Mouse (Mus musculus) embryonic stem cell, embryonic (primary cell): ENCODE data around the gene Zfp768.
"Not testable (repeated sequence)": the region's sequence is repeated elsewhere in the genome, so short reads cannot be mapped to it uniquely, and the experiment has no call there.

Experiments
- CTCF ChIA-PET, 4 experiments: fragments of 300-600 bp in 2 of 4; fragments of 350-600 bp in 2 of 4; sonication (Branson Sonifier 250); formaldehyde crosslinking; loops; one replicate each; lab custom pipeline; 2022; ENCODE audit warnings: inconsistent platforms in 2 of 4; lab: Charles Lee
- POLR2A ChIA-PET, 4 experiments: fragments of 300-600 bp in 2 of 4; fragments of 350-600 bp in 2 of 4; sonication (Branson Sonifier 250); formaldehyde crosslinking; loops; one replicate each; lab custom pipeline; 2022; ENCODE audit warnings: antibody characterized with exemption in 4 of 4, inconsistent platforms in 1 of 4; lab: Charles Lee

The Zfp768 gene

DNA sequence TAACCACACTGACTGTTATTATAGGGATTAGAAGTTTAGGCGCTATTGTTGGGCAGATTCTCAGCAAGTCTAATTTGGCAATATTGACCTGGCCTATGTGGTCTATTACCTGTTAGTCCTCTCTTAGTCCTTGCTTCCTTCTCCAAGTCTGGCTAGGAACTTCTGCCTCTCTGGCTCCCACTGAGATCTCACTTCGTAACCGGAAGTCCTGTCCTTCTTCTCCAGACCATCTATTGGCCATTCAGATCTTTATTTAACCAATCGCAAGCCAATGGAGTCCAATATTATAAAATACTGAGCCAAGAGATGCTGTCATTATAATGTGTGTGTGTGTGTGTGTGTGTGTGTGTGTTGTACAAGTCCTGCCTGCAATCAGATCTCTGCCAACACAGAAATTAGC, 18.8 kb upstream of the Zfp768 start:
- POLR2A ChIA-PET = interaction anchor here in 3 of 4 experiments (0.6 to 2.5 kb wide), 20 partner anchors 8 to 502 kb away, joined by 3 to 11 read pairs (median 3); partner anchors contain the start of genes E430018J23Rik (in 1 of the 3), Hirip3 (in 1 of the 3), Ino80e (in 1 of the 3) and Zfp689 (in 1 of the 3)
- CTCF ChIA-PET = interaction anchor here in 2 of 4 experiments (0.6 to 1.3 kb wide), 5 partner anchors 41 to 311 kb away, joined by 3 to 5 read pairs (median 3); no protein-coding TSS in a partner anchor

DNA sequence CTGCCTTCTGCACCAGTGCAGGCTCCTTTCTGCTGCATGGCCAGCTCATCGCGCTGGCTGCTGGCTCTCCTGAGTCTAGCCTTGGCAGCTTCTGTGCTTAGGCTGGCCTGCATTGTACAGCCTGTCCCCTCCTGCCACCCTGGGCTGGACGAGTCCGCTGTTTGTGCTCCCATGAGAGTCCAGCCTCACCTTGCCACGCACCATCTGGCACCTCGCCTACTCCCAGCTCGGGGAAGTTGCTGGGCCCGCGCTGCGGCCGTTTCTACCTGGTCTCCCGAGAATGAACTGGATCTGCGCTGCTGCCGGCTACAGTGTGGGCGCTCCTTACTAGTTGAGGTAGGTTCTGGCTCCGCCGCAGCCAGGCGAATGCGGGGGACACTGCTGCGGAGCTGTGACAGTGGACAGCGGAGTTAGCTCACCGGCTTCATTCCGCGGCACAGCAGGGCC, 18.1 kb upstream of the Zfp768 start:
- POLR2A ChIA-PET = interaction anchor here in 2 of 4 experiments (0.6 to 2.5 kb wide), 12 partner anchors 9 to 311 kb away, joined by 3 to 11 read pairs (median 3); partner anchors contain the start of genes E430018J23Rik (in 1 of the 2) and Zfp768 (in 1 of the 2)
- CTCF ChIA-PET = interaction anchor here in 3 of 4 experiments (0.6 to 1.3 kb wide), 9 partner anchors 41 to 531 kb away, joined by 3 to 9 read pairs (median 3); no protein-coding TSS in a partner anchor

DNA sequence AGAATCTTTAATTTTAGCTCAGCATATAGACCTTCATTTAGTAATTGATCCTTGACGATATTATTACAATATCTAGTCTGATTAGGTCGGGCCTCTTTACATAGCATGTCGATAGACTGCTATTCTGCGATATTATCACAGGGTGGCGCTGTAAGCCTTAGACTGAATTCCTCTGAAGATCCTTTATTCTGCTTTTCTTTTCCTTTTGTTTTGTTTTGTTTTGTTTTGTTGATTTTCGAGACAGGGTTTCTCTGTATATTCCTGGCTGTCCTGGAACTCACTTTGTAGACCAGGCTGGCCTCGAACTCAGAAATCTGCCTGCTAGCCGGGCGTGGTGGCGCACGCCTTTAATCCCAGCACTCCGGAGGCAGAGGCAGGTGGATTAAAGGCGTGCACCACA, 17.0 kb upstream of the Zfp768 start:
- CTCF ChIA-PET = interaction anchor here in 1 of 4 experiments (0.6 to 1.2 kb wide), 3 partner anchors 20 to 579 kb away, joined by 3 read pairs; no protein-coding TSS in a partner anchor
- POLR2A ChIA-PET = not testable (repeated sequence)

DNA sequence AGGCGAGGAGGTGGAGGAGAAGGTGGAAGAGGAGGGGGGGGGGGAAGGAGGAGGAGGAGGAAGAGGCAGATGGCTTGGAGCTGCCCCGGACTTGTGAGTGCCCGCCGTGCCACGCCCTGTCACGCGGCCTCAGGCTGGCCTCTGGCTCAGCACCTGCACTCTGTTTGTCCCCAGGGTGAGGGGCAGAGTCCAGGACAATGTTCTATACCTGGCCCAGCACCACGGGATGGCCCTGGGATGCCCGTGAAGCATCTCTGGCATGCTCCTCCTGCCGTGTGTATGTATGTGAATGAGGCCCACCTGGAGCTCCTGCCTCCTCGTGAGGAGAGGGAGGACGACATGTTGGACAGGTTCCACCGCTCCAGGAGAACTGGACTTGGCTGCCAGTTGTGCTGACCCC, 16.1 kb upstream of the Zfp768 start:
- CTCF ChIA-PET = interaction anchor here in 2 of 4 experiments (0.8 to 1.2 kb wide), 3 partner anchors 19 to 56 kb away, joined by 3 to 8 read pairs (median 3); no protein-coding TSS in a partner anchor

DNA sequence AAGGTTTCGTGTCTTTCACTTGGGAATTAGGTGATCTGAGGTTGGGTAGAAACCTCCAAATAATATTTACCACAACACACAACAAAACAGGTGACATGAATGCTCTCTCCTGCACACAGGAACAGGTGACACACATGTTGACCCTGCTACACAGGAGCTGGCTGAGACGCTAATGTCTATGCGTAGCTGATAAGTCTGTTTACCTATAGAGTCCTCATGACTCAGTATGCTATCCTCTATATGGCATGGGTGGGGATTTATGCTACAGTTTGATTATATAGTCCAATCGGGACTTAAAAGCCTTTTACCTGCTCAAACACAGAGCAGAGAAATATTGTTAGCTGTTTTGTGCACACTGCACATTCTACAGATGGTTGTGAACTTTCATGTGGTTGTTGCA, 14.9 kb upstream of the Zfp768 start:
- POLR2A ChIA-PET = no interaction called here
- CTCF ChIA-PET = interaction anchor here in 2 of 4 experiments (0.6 to 0.8 kb wide), 2 partner anchors 43 to 130 kb away, joined by 3 to 7 read pairs; no protein-coding TSS in a partner anchor

More for the DNA sequence above, 16.1 kb upstream of the Zfp768 start:
- POLR2A ChIA-PET = interaction anchor here in 2 of 4 experiments (0.6 to 0.7 kb wide), 3 partner anchors 25 to 350 kb away, joined by 3 to 4 read pairs (median 3); no protein-coding TSS in a partner anchor

DNA sequence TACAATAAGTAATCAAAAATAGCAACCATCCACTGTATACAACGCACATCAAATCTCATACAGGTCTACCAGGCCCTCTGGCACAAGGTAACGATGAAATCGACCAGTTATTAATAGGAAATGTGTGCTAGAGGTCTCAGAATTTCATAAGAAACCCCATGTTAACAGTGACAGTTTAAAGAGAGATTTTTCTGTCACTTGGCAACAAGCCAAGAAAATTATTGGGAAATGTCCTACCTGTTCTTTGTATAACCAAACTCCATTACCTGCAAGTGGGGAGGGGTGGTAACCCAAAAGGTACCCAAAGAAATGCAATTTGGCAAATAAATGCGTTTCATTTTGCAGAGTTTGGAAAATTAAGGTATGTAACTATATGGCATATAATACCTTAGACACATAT, 13.1 kb upstream of the Zfp768 start:
- ChIA-PET CTCF (no interaction called here), POLR2A (no interaction called here)

DNA sequence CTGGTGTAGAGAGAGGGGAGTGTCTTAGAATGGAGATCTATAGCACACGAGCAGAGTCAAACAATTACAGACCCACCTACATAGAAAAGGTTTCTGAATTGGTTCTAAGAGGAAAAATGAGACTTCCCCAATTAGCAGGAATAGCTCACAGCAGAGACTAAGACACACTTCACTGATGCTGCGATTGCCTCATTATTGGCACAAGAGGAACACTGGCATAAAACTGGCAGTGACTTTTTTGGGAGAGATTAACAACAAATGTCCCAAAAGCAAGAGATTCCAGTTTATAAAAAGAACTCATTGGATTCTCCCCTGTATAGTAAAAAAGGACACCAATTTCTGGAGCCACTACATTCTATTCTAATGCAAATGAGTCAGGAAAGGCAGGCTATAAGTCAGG, 12.5 kb upstream of the Zfp768 start:
- ChIA-PET POLR2A (interaction anchor here in 1 of 4 experiments (1.0 kb wide), 1 partner anchor 83 kb away, joined by 3 read pairs; no protein-coding TSS in a partner anchor), CTCF (no interaction called here)

DNA sequence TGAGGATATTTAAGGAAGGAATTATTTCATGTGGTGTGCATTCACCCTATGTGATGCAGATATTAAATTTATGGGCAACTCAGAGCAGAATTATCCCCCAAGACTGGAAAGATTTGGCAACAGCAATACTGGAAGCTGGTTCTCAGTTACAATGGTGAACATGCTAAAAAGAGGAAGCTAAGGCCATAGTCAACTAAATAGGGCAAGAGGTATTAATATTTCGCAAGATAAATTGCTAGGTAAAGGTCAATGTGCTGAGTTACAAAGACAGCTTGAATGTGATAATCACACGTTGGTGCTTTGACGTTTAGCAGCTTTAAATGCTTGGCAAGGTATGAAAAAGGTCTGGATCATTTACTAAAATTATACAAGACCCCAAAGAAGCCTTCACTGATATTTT, 10.4 kb upstream of the Zfp768 start:
- ChIA-PET CTCF (interaction anchor here in 1 of 4 experiments (0.6 kb wide), 1 partner anchor 585 kb away, joined by 3 read pairs; no protein-coding TSS in a partner anchor), POLR2A (no interaction called here)

DNA sequence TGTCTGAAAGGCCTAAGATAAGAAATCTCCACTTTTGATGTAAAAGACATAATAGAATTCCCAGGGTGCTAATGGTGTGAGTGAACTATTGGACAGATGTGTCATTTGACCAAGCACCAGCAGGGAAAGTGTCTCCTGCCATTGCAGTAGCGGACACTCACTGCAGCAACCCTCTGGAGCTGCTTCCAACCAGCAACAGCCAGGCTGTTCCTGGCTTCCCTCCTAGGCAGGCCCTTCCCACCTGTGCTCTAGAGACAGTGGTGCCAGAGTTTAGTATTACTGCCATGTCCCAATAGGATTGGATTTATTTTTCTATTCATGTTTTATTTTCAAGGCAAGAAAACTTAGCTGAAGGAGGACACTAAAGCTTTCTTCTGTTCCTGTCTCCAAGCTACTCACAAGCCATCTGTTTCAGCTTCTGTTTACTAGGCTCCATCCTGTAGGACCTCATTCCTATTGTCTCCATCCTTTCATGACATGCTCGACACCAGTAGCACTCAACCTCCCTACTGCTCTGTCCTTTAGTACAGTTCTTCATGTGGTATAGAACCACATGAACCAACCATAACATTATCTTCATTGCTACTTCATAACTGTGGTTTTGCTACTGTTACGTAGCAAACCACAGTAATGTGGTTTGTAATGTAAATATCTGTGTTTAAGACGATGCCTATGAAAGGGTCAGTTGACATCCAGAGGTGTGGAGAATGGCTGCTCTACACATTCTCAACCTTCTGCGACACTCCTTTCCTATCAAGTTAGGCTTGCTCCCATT, 6.0 kb upstream of the Zfp768 start:
- CTCF ChIA-PET = interaction anchor here in 1 of 4 experiments (1.1 kb wide), 1 partner anchor 122 kb away, joined by 3 read pairs; no protein-coding TSS in a partner anchor
- POLR2A ChIA-PET = interaction anchor here in 2 of 4 experiments (0.7 to 0.9 kb wide), 2 partner anchors 54 to 740 kb away, joined by 3 read pairs; no protein-coding TSS in a partner anchor

DNA sequence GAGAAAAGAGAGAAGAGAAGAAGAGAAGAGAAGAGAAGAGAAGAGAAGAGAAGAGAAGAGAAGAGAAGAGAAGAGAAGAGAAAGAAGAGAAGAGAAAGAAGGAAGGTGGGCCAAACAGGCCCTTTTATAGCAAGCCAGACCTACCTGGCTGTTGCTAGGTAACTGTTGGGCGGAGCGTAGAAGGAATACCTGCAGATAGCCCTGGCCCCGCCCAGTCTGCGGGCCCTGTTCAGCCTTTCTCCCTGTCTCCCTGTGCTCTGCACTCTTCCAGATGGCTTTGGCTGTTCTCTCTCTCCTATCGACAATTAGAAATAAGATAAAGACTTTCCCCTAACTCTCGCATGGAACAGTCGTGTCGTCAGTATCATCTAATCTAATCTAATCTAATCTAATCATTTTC, 1.3 kb upstream of the Zfp768 start:
- CTCF ChIA-PET = no interaction called here

DNA sequence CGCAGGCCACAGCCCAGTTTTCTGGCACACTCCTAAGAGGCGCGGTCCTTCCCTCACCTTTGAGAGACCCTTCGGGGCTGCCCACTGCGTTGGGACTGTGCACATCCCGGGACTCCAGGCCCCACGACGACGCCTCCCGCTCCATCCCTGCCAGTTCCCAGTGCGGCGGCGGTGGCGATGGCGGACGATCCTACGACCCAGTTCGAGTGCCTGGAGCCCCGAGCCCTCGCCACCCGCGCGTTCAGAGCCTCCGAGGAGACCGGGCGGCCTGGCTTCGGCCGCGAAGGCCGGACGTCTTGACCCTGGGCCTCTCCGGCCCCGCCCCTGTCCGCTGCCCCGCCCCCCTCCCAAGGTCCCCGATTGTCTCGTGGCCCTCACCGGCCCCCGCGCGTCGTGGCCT, 297 bp downstream of the Zfp768 start:
- ChIA-PET POLR2A (interaction anchor here in 3 of 4 experiments (0.6 to 1.4 kb wide), 20 partner anchors 10 to 496 kb away, joined by 3 to 11 read pairs (median 4); partner anchors contain the start of genes Ccdc189 (in 1 of the 3), Dctpp1 (in 1 of the 3), Rnf40 (in 1 of the 3) and Zfp747 (in 1 of the 3)), CTCF (interaction anchor here in 1 of 4 experiments (1.0 kb wide), 1 partner anchor 21 kb away, joined by 3 read pairs; no protein-coding TSS in a partner anchor)

More for the DNA sequence above, 1.3 kb upstream of the Zfp768 start:
- POLR2A ChIA-PET = interaction anchor here in 2 of 4 experiments (1.0 to 1.4 kb wide), 5 partner anchors 68 to 364 kb away, joined by 3 to 5 read pairs (median 4); no protein-coding TSS in a partner anchor

DNA sequence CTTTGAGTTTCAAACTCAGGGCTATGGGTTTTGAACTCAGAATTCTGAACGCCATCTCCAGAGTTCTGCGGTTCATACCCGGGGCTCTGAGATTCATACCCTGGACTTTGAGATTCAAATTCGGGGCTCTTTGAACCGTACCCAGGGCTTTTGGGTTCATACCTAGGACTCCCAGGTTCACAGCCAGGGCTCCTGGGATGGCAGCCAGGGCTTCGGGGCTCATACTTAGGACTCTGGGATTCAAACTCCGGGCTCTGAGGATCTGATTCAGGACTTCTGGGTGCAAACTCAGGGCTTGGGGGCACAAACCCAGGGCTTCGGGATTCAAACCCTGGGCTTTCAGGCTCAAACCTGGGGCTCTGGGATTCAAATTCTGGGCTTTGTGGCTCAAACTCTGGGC, 1.0 kb downstream of the Zfp768 start:
- ChIA-PET CTCF (interaction anchor here in 1 of 4 experiments (0.5 kb wide), 1 partner anchor 365 kb away, joined by 3 read pairs; the partner anchor contains the start of gene Bcl7c), POLR2A (interaction anchor here in 3 of 4 experiments (0.9 to 1.4 kb wide), 6 partner anchors 35 to 1071 kb away, joined by 3 read pairs; no protein-coding TSS in a partner anchor)

DNA sequence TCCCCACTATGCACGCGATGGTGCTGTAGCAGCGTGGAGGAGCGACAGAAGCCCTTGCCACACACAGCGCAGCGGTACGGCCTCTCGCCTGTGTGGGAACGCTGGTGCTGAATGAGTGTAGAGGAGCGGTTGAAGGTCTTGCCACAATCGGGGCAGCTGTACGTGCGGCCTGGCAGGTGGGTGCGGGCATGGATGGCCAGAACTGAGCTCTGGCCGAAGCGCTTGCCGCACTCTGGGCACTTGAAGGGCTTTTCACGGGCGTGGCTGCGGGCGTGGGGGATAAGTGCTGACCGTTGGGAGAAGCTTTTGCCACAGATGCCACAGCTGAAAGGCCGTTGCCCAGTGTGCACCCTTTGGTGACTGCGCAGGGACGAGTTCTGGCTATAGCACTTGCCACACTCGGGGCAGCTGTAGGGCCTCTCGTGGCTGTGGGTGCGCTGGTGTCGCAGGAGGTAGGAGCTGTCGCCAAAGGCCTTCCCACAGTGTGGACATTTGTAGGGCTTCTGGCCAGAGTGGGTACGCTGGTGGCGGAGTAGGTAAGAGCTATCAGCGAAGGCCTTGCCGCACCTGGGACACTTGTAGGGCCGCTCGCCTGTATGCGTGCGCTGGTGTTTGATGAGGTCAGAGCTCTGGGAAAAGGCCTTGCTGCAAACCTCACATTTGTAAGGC, 1.9 kb downstream of the Zfp768 start:
- ChIA-PET POLR2A (interaction anchor here (0.6 to 2.3 kb wide), 24 partner anchors 8 to 1070 kb away, joined by 3 to 8 read pairs (median 3); partner anchors contain the start of genes Sephs2 (in 3 of the 4), Dctpp1 (in 1 of the 4) and Zfp747 (in 1 of the 4)), CTCF (interaction anchor here in 2 of 4 experiments (0.6 to 2.1 kb wide), 6 partner anchors 34 to 334 kb away, joined by 3 to 13 read pairs (median 4); partner anchors contain the start of genes Dctpp1 (in 1 of the 2) and Pagr1a (in 1 of the 2))

DNA sequence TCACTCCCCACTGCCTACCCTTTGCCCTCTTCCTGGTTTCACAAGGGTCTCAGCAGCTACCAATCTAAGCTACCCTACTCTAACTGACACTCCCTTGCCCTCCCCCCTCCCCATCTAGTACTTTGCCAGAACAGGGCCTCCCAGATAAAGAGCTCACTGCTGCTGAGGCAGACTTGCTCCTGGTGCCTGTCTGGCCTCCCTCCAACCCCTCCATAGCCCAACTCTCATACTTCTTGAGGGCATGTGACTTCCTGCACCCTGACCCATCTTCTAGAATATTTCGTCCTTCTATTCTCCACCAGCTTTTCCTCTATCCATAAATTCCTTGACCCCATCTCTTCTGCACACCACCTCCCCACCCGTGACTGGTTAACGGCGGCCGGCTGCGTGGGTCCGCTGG, 2.5 kb downstream of the Zfp768 start:
- ChIA-PET POLR2A (interaction anchor here (0.6 to 2.3 kb wide), 18 partner anchors 11 to 626 kb away, joined by 3 to 8 read pairs (median 4); partner anchors contain the start of genes Sephs2 (in 3 of the 4) and Dctpp1 (in 1 of the 4)), CTCF (interaction anchor here in 3 of 4 experiments (0.6 to 2.1 kb wide), 9 partner anchors 19 to 334 kb away, joined by 3 to 13 read pairs (median 4); partner anchors contain the start of genes Dctpp1 (in 1 of the 3) and Pagr1a (in 1 of the 3))

DNA sequence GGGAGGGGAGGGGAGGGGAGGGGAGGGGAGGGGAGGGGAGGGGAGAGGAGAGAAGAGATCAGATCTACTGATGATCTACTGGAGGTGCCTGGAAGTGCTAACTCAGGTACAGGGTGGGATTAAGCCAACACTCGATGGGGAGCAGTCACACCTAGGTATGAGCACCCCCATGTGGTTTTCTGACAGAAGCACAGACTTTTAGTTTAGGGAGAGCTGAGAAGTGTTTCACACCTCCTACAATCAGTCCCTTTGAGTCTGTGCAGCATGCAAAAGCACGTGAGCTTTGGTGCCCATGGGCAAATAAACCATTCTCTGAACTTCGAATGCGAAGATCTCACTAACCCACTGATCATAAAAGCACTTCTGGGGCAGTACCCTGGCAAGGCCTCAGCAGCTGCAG, 3.1 kb downstream of the Zfp768 start:
- ChIA-PET CTCF (interaction anchor here in 3 of 4 experiments (0.5 to 2.1 kb wide), 7 partner anchors 17 to 458 kb away, joined by 3 to 13 read pairs (median 4); partner anchors contain the start of genes Dctpp1 (in 1 of the 3) and Hsd3b7 (in 1 of the 3)), POLR2A (interaction anchor here (0.6 to 2.3 kb wide), 14 partner anchors 10 to 627 kb away, joined by 3 to 8 read pairs (median 4); partner anchors contain the start of genes Dctpp1 (in 2 of the 4) and Sephs2 (in 2 of the 4))

DNA sequence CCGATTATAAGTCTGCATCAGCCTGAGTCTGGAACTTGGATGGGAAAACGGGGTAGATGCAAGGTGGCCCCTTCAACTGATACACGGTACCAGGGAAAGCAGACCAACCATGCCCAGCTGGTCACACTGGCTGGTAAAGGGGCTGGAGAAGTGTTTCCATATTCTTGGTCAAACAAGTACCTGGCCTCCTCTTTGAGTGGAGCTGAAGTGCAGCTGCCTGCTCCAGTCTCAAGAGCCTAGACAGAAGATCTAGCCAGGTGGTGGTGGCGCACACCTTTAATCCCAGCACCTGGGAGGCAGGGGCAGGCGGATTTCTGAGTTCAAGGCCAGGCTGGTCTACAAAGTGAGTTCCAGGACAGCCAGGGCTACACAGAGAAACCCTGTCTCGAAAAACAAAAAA, 3.5 kb downstream of the Zfp768 start:
- POLR2A ChIA-PET = interaction anchor here in 3 of 4 experiments (1.1 to 2.3 kb wide), 8 partner anchors 10 to 152 kb away, joined by 3 to 8 read pairs (median 4); partner anchors contain the start of genes Dctpp1 (in 2 of the 3) and Sephs2 (in 1 of the 3)
- CTCF ChIA-PET = interaction anchor here in 2 of 4 experiments (0.5 to 2.1 kb wide), 5 partner anchors 18 to 459 kb away, joined by 3 to 13 read pairs (median 3); partner anchors contain the start of gene Hsd3b7 (in 1 of the 2)

DNA sequence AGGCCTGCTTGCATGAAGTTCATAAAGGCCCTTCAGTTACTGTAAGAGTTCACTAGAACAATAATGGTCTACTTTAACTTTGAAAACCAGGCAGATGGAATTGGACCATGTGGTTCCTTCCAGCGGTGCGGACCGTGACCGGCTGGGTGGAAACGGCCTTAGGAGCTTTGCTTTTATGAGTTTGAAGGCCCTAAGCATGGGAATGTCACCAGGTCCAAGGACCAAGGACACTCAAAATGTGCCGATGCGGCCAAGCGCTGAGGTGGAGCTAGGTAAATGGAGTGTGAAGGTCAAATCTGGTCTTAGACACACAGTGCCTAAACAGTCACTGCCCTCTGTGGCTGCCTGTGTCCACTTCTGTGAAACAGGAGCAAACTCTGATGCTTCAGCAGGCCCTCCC, 4.0 kb downstream of the Zfp768 start:
- ChIA-PET POLR2A (interaction anchor here in 2 of 4 experiments (0.6 to 2.2 kb wide), 8 partner anchors 11 to 275 kb away, joined by 3 to 8 read pairs (median 3); partner anchors contain the start of genes Dctpp1 (in 1 of the 2) and Sephs2 (in 1 of the 2)), CTCF (no interaction called here)
